Mouse (Mus musculus): ENCODE results near the gene Ryr1. TPM values are rescaled to one million over a fixed set of nuclear protein-coding genes. Genes with fewer than 3 reads are reported as not detected.

The Ryr1 gene
- polyA plus RNA-seq, 1 experiment from 2014 or later = 0.31 TPM

- Histone ChIP-seq H3K36me3 (no peaks in the 10 kb centered on the region), H3K4me1 (peaks cover 12% of the 10 kb centered on the region; the same call in 1 of the 2 replicates), H3K27ac (replicated peaks) (no peak overlapping the region), H3K4me3 (no peak overlapping the region), H3K27me3 (replicated peaks) (peaks cover 65% of the 10 kb centered on the region), H3K9me3 (peaks cover 11% of the 10 kb centered on the region; the same call in 1 of the 2 replicates), H3K4me2 (no peak overlapping the region), H3K9ac (no peak overlapping the region)
- no peak for ATAC-seq (ENCODE audit: extremely low read depth, insufficient number of reproducible peaks, low FRiP score, low TSS enrichment)
- 4% methylated on average over 12 of the region's 12 CpGs for WGBS
Measured at GRCm38 (mm10) chr7:29046533-29046932, 78.4 kb downstream of the Ryr1 start.

GRCm38 (mm10) chr7:29044302-29044701 lies 80.7 kb downstream of the Ryr1 start:
- WGBS = 39% methylated on average over 9 of the region's 9 CpGs
- Histone ChIP-seq H3K4me3 (no peak overlapping the region), H3K9ac (no peak overlapping the region), H3K27ac (replicated peaks) (no peak overlapping the region), H3K4me1 (peaks cover 21% of the 10 kb centered on the region), H3K36me3 (no peaks in the 10 kb centered on the region), H3K27me3 (replicated peaks) (peaks cover 55% of the 10 kb centered on the region), H3K4me2 (no peak overlapping the region), H3K9me3 (peaks cover 7% of the 10 kb centered on the region; the same call in 1 of the 2 replicates)
- ATAC-seq (ENCODE audit: extremely low read depth, insufficient number of reproducible peaks, low FRiP score, low TSS enrichment) = no peak

GRCm38 (mm10) chr7:29043674-29044057 lies 81.3 kb downstream of the Ryr1 start:
- no peak for ATAC-seq (ENCODE audit: extremely low read depth, insufficient number of reproducible peaks, low FRiP score, low TSS enrichment)
- Histone ChIP-seq H3K9me3 (peaks cover 7% of the 10 kb centered on the region; the same call in 1 of the 2 replicates), H3K4me1 (peaks cover 21% of the 10 kb centered on the region), H3K4me3 (no peak overlapping the region), H3K9ac (no peak overlapping the region), H3K4me2 (peak overlapping the region; percentile 4; the same call in 1 of the 2 replicates), H3K27ac (replicated peaks) (0 out of 2 replicates have a peak overlapping the region, but pooled peaks have one; percentile 28), H3K36me3 (no peaks in the 10 kb centered on the region), H3K27me3 (replicated peaks) (peaks cover 48% of the 10 kb centered on the region)
- 45% methylated on average over 11 of the region's 11 CpGs for WGBS

GRCm38 (mm10) chr7:29043016-29043673 lies 81.8 kb downstream of the Ryr1 start:
- Histone ChIP-seq H3K27ac (replicated peaks) (0 out of 2 replicates have a peak overlapping the region, but pooled peaks have one; percentile 28), H3K27me3 (replicated peaks) (peaks cover 44% of the 10 kb centered on the region), H3K4me3 (no peak overlapping the region), H3K9ac (no peak overlapping the region), H3K36me3 (no peaks in the 10 kb centered on the region), H3K4me2 (peak overlapping the region; percentile 4), H3K4me1 (peaks cover 21% of the 10 kb centered on the region), H3K9me3 (peaks cover 1% of the 10 kb centered on the region; the same call in 1 of the 2 replicates)
- WGBS = 66% methylated on average over 19 of the region's 19 CpGs
- no peak for ATAC-seq (ENCODE audit: extremely low read depth, insufficient number of reproducible peaks, low FRiP score, low TSS enrichment)

GRCm38 (mm10) chr7:29041194-29041593 lies 83.8 kb downstream of the Ryr1 start:
- Histone ChIP-seq H3K9me3 (no peaks in the 10 kb centered on the region), H3K36me3 (no peaks in the 10 kb centered on the region), H3K9ac (no peak overlapping the region), H3K4me1 (peaks cover 21% of the 10 kb centered on the region), H3K27ac (replicated peaks) (no peak overlapping the region), H3K27me3 (replicated peaks) (peaks cover 28% of the 10 kb centered on the region), H3K4me3 (no peak overlapping the region), H3K4me2 (no peak overlapping the region)
- 68% methylated on average over 5 of the region's 5 CpGs for WGBS
- ATAC-seq (ENCODE audit: extremely low read depth, insufficient number of reproducible peaks, low FRiP score, low TSS enrichment) = no peak

- peaks cover 21% of the 10 kb centered on the region for H3K4me1 ChIP-seq
- H3K4me2 ChIP-seq = peak overlapping the region; percentile 81
- H3K27ac ChIP-seq (replicated peaks) = no peak overlapping the region
- H3K4me3 ChIP-seq = peak overlapping the region; percentile 49
- H3K9ac ChIP-seq = peak overlapping the region; percentile 79
- 2% methylated on average over 26 of the region's 26 CpGs for WGBS
- no peak for ATAC-seq (ENCODE audit: extremely low read depth, insufficient number of reproducible peaks, low FRiP score, low TSS enrichment)
- peaks cover 18% of the 10 kb centered on the region for H3K27me3 ChIP-seq (replicated peaks)
- H3K36me3 ChIP-seq = no peaks in the 10 kb centered on the region
- H3K9me3 ChIP-seq = 0 out of 2 replicates have a peak, but pooled peaks cover 3% of the 10 kb centered on the region
Measured at GRCm38 (mm10) chr7:29039985-29040661, 84.9 kb downstream of the Ryr1 start.

- Histone ChIP-seq H3K27me3 (replicated peaks) (peaks cover 13% of the 10 kb centered on the region), H3K4me1 (peaks cover 19% of the 10 kb centered on the region), H3K4me2 (peak overlapping the region; percentile 81), H3K9me3 (0 out of 2 replicates have a peak, but pooled peaks cover 3% of the 10 kb centered on the region), H3K9ac (peak overlapping the region; percentile 79), H3K4me3 (peak overlapping the region; percentile 49), H3K27ac (replicated peaks) (no peak overlapping the region), H3K36me3 (no peaks in the 10 kb centered on the region)
- peak; percentile 41; the same call in 1 of the 2 replicates for ATAC-seq (ENCODE audit: extremely low read depth, insufficient number of reproducible peaks, low FRiP score, low TSS enrichment)
- under 1% methylated on average over 11 of the region's 11 CpGs for WGBS
Measured at GRCm38 (mm10) chr7:29039604-29039984, 85.4 kb downstream of the Ryr1 start.

GRCm38 (mm10) chr7:29037261-29037660 lies 87.7 kb downstream of the Ryr1 start:
- WGBS = 77% methylated on average over 6 of the region's 6 CpGs
- Histone ChIP-seq H3K36me3 (no peaks in the 10 kb centered on the region), H3K4me2 (no peak overlapping the region), H3K4me1 (peaks cover 9% of the 10 kb centered on the region), H3K27me3 (replicated peaks) (no peaks in the 10 kb centered on the region), H3K4me3 (no peak overlapping the region), H3K9me3 (0 out of 2 replicates have a peak, but pooled peaks cover 3% of the 10 kb centered on the region), H3K27ac (replicated peaks) (no peak overlapping the region), H3K9ac (no peak overlapping the region)
- no peak for ATAC-seq (ENCODE audit: extremely low read depth, insufficient number of reproducible peaks, low FRiP score, low TSS enrichment)

GRCm38 (mm10) chr7:29032685-29033084 lies 92.3 kb downstream of the Ryr1 start:
- H3K36me3 ChIP-seq = no peaks in the 10 kb centered on the region
- ATAC-seq (ENCODE audit: extremely low read depth, insufficient number of reproducible peaks, low FRiP score, low TSS enrichment) = no peak
- no peak overlapping the region for H3K4me2 ChIP-seq
- 81% methylated on average over 5 of the region's 5 CpGs for WGBS
- H3K4me3 ChIP-seq = no peak overlapping the region
- H3K27ac ChIP-seq (replicated peaks) = no peak overlapping the region
- H3K9ac ChIP-seq = no peak overlapping the region
- H3K4me1 ChIP-seq = no peaks in the 10 kb centered on the region
- H3K27me3 ChIP-seq (replicated peaks) = no peaks in the 10 kb centered on the region
- 0 out of 2 replicates have a peak, but pooled peaks cover 3% of the 10 kb centered on the region for H3K9me3 ChIP-seq

GRCm38 (mm10) chr7:29031641-29032040 lies 93.3 kb downstream of the Ryr1 start:
- Histone ChIP-seq H3K36me3 (no peaks in the 10 kb centered on the region), H3K9me3 (0 out of 2 replicates have a peak, but pooled peaks cover 3% of the 10 kb centered on the region), H3K4me3 (no peak overlapping the region), H3K27ac (replicated peaks) (no peak overlapping the region), H3K4me2 (no peak overlapping the region), H3K4me1 (no peaks in the 10 kb centered on the region), H3K27me3 (replicated peaks) (no peaks in the 10 kb centered on the region), H3K9ac (no peak overlapping the region)
- 59% methylated on average over 10 of the region's 10 CpGs for WGBS
- no peak for ATAC-seq (ENCODE audit: extremely low read depth, insufficient number of reproducible peaks, low FRiP score, low TSS enrichment)

GRCm38 (mm10) chr7:29029690-29030656 lies 95.0 kb downstream of the Ryr1 start:
- WGBS = 77% methylated on average over 14 of the region's 14 CpGs
- Histone ChIP-seq H3K36me3 (no peaks in the 10 kb centered on the region), H3K4me1 (no peaks in the 10 kb centered on the region), H3K27ac (replicated peaks) (no peak overlapping the region), H3K4me3 (no peak overlapping the region), H3K4me2 (no peak overlapping the region), H3K27me3 (replicated peaks) (no peaks in the 10 kb centered on the region), H3K9me3 (no peaks in the 10 kb centered on the region), H3K9ac (no peak overlapping the region)
- no peak for ATAC-seq (ENCODE audit: extremely low read depth, insufficient number of reproducible peaks, low FRiP score, low TSS enrichment)
